Mouse (Mus musculus): ENCODE data around the gene Trpc3. TPM values are rescaled to one million over a fixed set of nuclear protein-coding genes. Genes with fewer than 3 reads are reported as not detected.

Trpc3 gene
- 0.32 and 0.54 TPM in 2 replicates for total RNA-seq (2012; rRNA removed)

- Histone ChIP-seq H3K9me3 (ENCODE audit: control insufficient read depth, insufficient read depth, low read depth, low read length) (no peaks in the 10 kb centered on the region), H3K36me3 (ENCODE audit: control insufficient read depth, insufficient read depth, low read length, poor library complexity, severe bottlenecking) (no peaks in the 10 kb centered on the region), H3K4me3 (ENCODE audit: insufficient read depth in 1 of 2, low read depth in 1 of 2, low read length in 2 of 2, poor library complexity in 1 of 2, severe bottlenecking in 1 of 2) (peak within 1 kb of the TSS; percentile 67 to 74), H3K27ac (ENCODE audit: insufficient read depth, low read depth, low read length, poor library complexity, severe bottlenecking) (no peak within 1 kb of the TSS), H3K4me1 (ENCODE audit: control insufficient read depth in 2 of 2, insufficient read depth in 2 of 2, low read length in 2 of 2, poor library complexity in 1 of 2) (no peaks in the 10 kb centered on the region), H3K9ac (ENCODE audit: insufficient read depth, low read depth, low read length, poor library complexity, severe bottlenecking) (peak within 1 kb of the TSS; percentile 67)
- peak; percentile 30 for DNase-seq (ENCODE audit: low read depth, low spot score)
- TF ChIP-seq CHD2 (IDR thresholded peaks at IDR 0.05; ENCODE audit: low read depth, low read length) (no peak), MAFK (IDR thresholded peaks at IDR 0.05; ENCODE audit: insufficient read depth, low read depth, low read length) (no peak), ZC3H11A (IDR thresholded peaks at IDR 0.05; ENCODE audit: borderline replicate concordance, low read depth, low read length) (no peak), ZNF384 (IDR thresholded peaks at IDR 0.05; ENCODE audit: low read depth, low read length) (no peak), HCFC1 (IDR thresholded peaks at IDR 0.05; ENCODE audit: borderline replicate concordance, insufficient read depth, low read length) (no peak)
- in situ Hi-C loops (cut with MboI; ENCODE audit: low sequenced_read_pairs in 2 of 2, unreplicated experiment in 2 of 2) = no loop called here
Observed at GRCm38 (mm10) chr3:36689392-36690291, at the start of gene Trpc3. TSS of gene Trpc3 (minus strand) at chr3:36690167.

- Histone ChIP-seq H3K4me1 (ENCODE audit: control insufficient read depth in 2 of 2, insufficient read depth in 2 of 2, low read length in 2 of 2, poor library complexity in 1 of 2) (no peaks in the 10 kb centered on the region), H3K36me3 (ENCODE audit: control insufficient read depth, insufficient read depth, low read length, poor library complexity, severe bottlenecking) (no peaks in the 10 kb centered on the region), H3K9ac (ENCODE audit: insufficient read depth, low read depth, low read length, poor library complexity, severe bottlenecking) (no peak overlapping the region), H3K9me3 (ENCODE audit: control insufficient read depth, insufficient read depth, low read depth, low read length) (no peaks in the 10 kb centered on the region), H3K27ac (ENCODE audit: insufficient read depth, low read depth, low read length, poor library complexity, severe bottlenecking) (no peak overlapping the region), H3K4me3 (ENCODE audit: insufficient read depth in 1 of 2, low read depth in 1 of 2, low read length in 2 of 2, poor library complexity in 1 of 2, severe bottlenecking in 1 of 2) (no peak overlapping the region)
- TF ChIP-seq CHD2 (IDR thresholded peaks at IDR 0.05; ENCODE audit: low read depth, low read length) (no peak), ZNF384 (IDR thresholded peaks at IDR 0.05; ENCODE audit: low read depth, low read length) (no peak), HCFC1 (IDR thresholded peaks at IDR 0.05; ENCODE audit: borderline replicate concordance, insufficient read depth, low read length) (no peak), ZC3H11A (IDR thresholded peaks at IDR 0.05; ENCODE audit: borderline replicate concordance, low read depth, low read length) (no peak), MAFK (IDR thresholded peaks at IDR 0.05; ENCODE audit: insufficient read depth, low read depth, low read length) (no peak)
- DNase-seq (ENCODE audit: low read depth, low spot score) = no peak
- in situ Hi-C loops (cut with MboI; ENCODE audit: low sequenced_read_pairs in 2 of 2, unreplicated experiment in 2 of 2) = no loop called here
Observed at GRCm38 (mm10) chr3:36738071-36738470, 48.1 kb upstream of the Trpc3 start.

DNA sequence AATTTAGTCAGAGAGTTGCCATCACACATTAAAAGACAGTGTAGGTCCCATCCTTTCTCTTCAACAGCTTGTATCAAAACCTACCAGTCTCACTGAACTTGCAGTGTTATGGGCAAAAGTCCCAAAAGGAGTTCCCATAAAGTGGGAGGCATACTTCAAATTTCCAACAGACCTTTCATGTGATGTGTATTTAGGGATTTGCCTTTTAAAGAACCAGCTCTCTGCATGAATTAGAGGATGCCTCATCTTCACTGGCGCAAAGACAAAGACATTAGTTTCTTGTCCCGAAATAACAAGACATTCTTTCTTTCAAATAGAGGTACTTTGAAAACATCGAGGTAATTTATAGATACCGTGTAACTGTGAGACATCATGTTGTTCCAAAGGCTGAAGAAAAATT is 43.1 kb upstream of the Trpc3 start:
- no peaks in the 10 kb centered on the region for H3K4me1 ChIP-seq (ENCODE audit: control insufficient read depth in 2 of 2, insufficient read depth in 2 of 2, low read length in 2 of 2, poor library complexity in 1 of 2)
- H3K9me3 ChIP-seq (ENCODE audit: control insufficient read depth, insufficient read depth, low read depth, low read length) = no peaks in the 10 kb centered on the region
- in situ Hi-C loops (cut with MboI; ENCODE audit: low sequenced_read_pairs in 2 of 2, unreplicated experiment in 2 of 2) = no loop called here
- H3K9ac ChIP-seq (ENCODE audit: insufficient read depth, low read depth, low read length, poor library complexity, severe bottlenecking) = no peak overlapping the region
- H3K36me3 ChIP-seq (ENCODE audit: control insufficient read depth, insufficient read depth, low read length, poor library complexity, severe bottlenecking) = no peaks in the 10 kb centered on the region
- no peak for DNase-seq (ENCODE audit: low read depth, low spot score)
- no peak overlapping the region for H3K4me3 ChIP-seq (ENCODE audit: insufficient read depth in 1 of 2, low read depth in 1 of 2, low read length in 2 of 2, poor library complexity in 1 of 2, severe bottlenecking in 1 of 2)
- TF ChIP-seq HCFC1 (IDR thresholded peaks at IDR 0.05; ENCODE audit: borderline replicate concordance, insufficient read depth, low read length) (no peak), MAFK (IDR thresholded peaks at IDR 0.05; ENCODE audit: insufficient read depth, low read depth, low read length) (no peak), ZC3H11A (IDR thresholded peaks at IDR 0.05; ENCODE audit: borderline replicate concordance, low read depth, low read length) (no peak), ZNF384 (IDR thresholded peaks at IDR 0.05; ENCODE audit: low read depth, low read length) (no peak), CHD2 (IDR thresholded peaks at IDR 0.05; ENCODE audit: low read depth, low read length) (no peak)
- no peak overlapping the region for H3K27ac ChIP-seq (ENCODE audit: insufficient read depth, low read depth, low read length, poor library complexity, severe bottlenecking)

DNA sequence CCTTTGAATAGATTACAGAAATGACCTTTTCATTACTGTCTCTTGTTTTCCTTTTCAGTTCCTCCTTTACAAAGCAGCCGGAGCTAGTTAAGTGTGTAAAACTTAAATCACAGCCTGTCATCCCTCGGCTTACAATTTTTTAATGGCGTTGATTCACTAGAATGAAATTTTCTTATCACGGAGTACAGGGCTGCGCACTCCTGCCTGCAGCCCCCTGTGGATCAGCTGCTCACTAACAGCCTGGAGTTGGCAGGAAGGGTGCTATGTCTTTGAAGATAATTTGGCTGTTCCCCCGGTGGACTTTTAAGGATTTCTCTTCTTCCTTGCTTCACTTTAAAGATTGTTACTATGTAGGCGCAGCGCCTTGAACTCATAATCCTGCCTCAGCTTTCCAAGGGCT is 36.6 kb upstream of the Trpc3 start:
- Histone ChIP-seq H3K9me3 (ENCODE audit: control insufficient read depth, insufficient read depth, low read depth, low read length) (no peaks in the 10 kb centered on the region), H3K4me3 (ENCODE audit: insufficient read depth in 1 of 2, low read depth in 1 of 2, low read length in 2 of 2, poor library complexity in 1 of 2, severe bottlenecking in 1 of 2) (no peak overlapping the region), H3K27ac (ENCODE audit: insufficient read depth, low read depth, low read length, poor library complexity, severe bottlenecking) (no peak overlapping the region), H3K9ac (ENCODE audit: insufficient read depth, low read depth, low read length, poor library complexity, severe bottlenecking) (no peak overlapping the region), H3K4me1 (ENCODE audit: control insufficient read depth in 2 of 2, insufficient read depth in 2 of 2, low read length in 2 of 2, poor library complexity in 1 of 2) (no peaks in the 10 kb centered on the region), H3K36me3 (ENCODE audit: control insufficient read depth, insufficient read depth, low read length, poor library complexity, severe bottlenecking) (no peaks in the 10 kb centered on the region)
- no peak for TF ChIP-seq HCFC1 (IDR thresholded peaks at IDR 0.05; ENCODE audit: borderline replicate concordance, insufficient read depth, low read length)
- TF ChIP-seq MAFK (IDR thresholded peaks at IDR 0.05; ENCODE audit: insufficient read depth, low read depth, low read length) = no peak
- TF ChIP-seq CHD2 (IDR thresholded peaks at IDR 0.05; ENCODE audit: low read depth, low read length) = no peak
- no peak for TF ChIP-seq ZNF384 (IDR thresholded peaks at IDR 0.05; ENCODE audit: low read depth, low read length)
- no peak for TF ChIP-seq ZC3H11A (IDR thresholded peaks at IDR 0.05; ENCODE audit: borderline replicate concordance, low read depth, low read length)
- DNase-seq (ENCODE audit: low read depth, low spot score) = no peak
- in situ Hi-C loops (cut with MboI; ENCODE audit: low sequenced_read_pairs in 2 of 2, unreplicated experiment in 2 of 2) = no loop called here

All from ES-E14 (cell line).